ENCODE assay signal across 29 mouse cellular contexts in the genomic region with DNA sequence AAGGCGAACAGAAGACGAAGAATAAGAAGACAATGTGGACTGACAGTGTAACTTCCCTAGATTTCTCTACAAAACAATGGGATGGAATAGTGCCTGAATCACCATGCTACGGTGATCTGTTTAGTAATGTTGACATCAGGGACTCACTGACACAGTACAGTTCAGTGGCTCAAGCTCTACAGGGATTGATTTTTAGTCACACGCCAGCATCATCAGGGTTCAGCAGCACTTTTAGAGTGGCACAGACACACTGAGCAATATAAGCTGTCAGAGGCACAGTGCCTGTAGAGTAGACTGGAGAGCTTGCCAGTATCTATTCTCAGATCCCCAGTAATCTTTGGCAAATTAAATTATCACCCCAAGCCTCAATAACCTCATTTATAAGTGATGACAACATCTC. TPM values are rescaled to one million over a fixed set of nuclear protein-coding genes. Genes with fewer than 3 reads are reported as not detected.
"Had no signal": no experiment of that assay in that cellular context is flagged by ENCODE, and none has a peak within 500 bp of the region (broad histone marks: within the 10 kb centered on the region; RNA-seq: fewer than 3 reads in every experiment).

No protein-coding gene starts in this region.

- H3K27me3 ChIP-seq: kidney, embryonic 15.5 days; limb, embryonic 12.5 days; limb, embryonic 15.5 days; lung, embryonic 15.5 days; megakaryocyte, embryonic 14.5 days; midbrain, embryonic 13.5 days; neural tube, embryonic 12.5 days; neural tube, embryonic 15.5 days had no signal

- H3K4me3 ChIP-seq: kidney, embryonic 15.5 days; left cerebral cortex, adult 2 months; limb, embryonic 12.5 days; limb, embryonic 15.5 days; lung, embryonic 15.5 days; megakaryocyte, embryonic 14.5 days; midbrain, embryonic 10.5 days; midbrain, embryonic 13.5 days; neural tube, embryonic 12.5 days; neural tube, embryonic 15.5 days had no signal

- DNase-seq: kidney, adult 8-10 months; kidney, postnatal 10 days; kidney, postnatal 36 days; layer of hippocampus, postnatal 36 days; left cerebral cortex, postnatal 4 days; lung, adult 18-20 months; lung, postnatal 10 days; lung, postnatal 36 days; right cerebral cortex, postnatal 14 days; right cerebral cortex, postnatal 4 days; thymus, postnatal 25 days had no signal

- H3K9me3 ChIP-seq: kidney, embryonic 15.5 days; limb, embryonic 12.5 days; limb, embryonic 15.5 days; lung, embryonic 15.5 days; midbrain, embryonic 10.5 days; midbrain, embryonic 13.5 days; neural tube, embryonic 12.5 days; neural tube, embryonic 15.5 days had no signal

- H3K9ac ChIP-seq: kidney, embryonic 15.5 days; limb, embryonic 12.5 days; limb, embryonic 15.5 days; liver, embryonic 14.5 days; lung, embryonic 15.5 days; midbrain, embryonic 13.5 days; neural tube, embryonic 12.5 days; neural tube, embryonic 15.5 days had no signal

- H3K4me1 ChIP-seq: kidney, embryonic 15.5 days; limb, embryonic 12.5 days; limb, embryonic 15.5 days; lung, embryonic 15.5 days; megakaryocyte, embryonic 14.5 days; midbrain, embryonic 10.5 days; midbrain, embryonic 13.5 days; neural tube, embryonic 12.5 days; neural tube, embryonic 15.5 days had no signal

- H3K27ac ChIP-seq: kidney, embryonic 15.5 days; left cerebral cortex, adult 2 months; limb, embryonic 12.5 days; limb, embryonic 15.5 days; liver, embryonic 14.5 days; lung, embryonic 15.5 days; midbrain, embryonic 10.5 days; midbrain, embryonic 13.5 days; neural tube, embryonic 12.5 days; neural tube, embryonic 15.5 days; stomach, postnatal 0 days had no signal

- ATAC-seq: intestine, postnatal 0 days; midbrain, embryonic 13.5 days had no signal

- H3K36me3 ChIP-seq: kidney, embryonic 15.5 days; limb, embryonic 12.5 days; limb, embryonic 15.5 days; lung, embryonic 15.5 days; midbrain, embryonic 10.5 days; midbrain, embryonic 13.5 days; neural tube, embryonic 12.5 days; neural tube, embryonic 15.5 days had no signal

- H3K4me2 ChIP-seq: kidney, embryonic 15.5 days; limb, embryonic 12.5 days; limb, embryonic 15.5 days; lung, embryonic 15.5 days; midbrain, embryonic 13.5 days; neural tube, embryonic 12.5 days; neural tube, embryonic 15.5 days had no signal

RNA-seq across cellular contexts. Expression of gene Slc10a2, which starts 9.8 kb away (rescaled TPM):
- total RNA-seq: layer of hippocampus, adult 8-10 months; layer of hippocampus, postnatal 10 days; layer of hippocampus, postnatal 36 days; left cerebral cortex, adult 2 months; left cerebral cortex, postnatal 10 days; left cerebral cortex, postnatal 4 days had no signal
- polyA plus RNA-seq: limb, embryonic 12.5 days; limb, embryonic 15.5 days; liver, embryonic 14.5 days; lung, embryonic 15.5 days; midbrain, embryonic 10.5 days; midbrain, embryonic 13.5 days; neural tube, embryonic 12.5 days; neural tube, embryonic 15.5 days; stomach, embryonic 14.5 days; stomach, postnatal 0 days; thymus, postnatal 0 days had no signal
